Mouse (Mus musculus) heart, adult 2 months (tissue): Measurements from ENCODE around the gene Stim1. TPM values are rescaled to one million over a fixed set of nuclear protein-coding genes. Genes with fewer than 3 reads are reported as not detected.
"Not testable (repeated sequence)": the region's sequence is repeated elsewhere in the genome, so short reads cannot be mapped to it uniquely, and the experiment has no call there.

Experiments
- DNase-seq, 2 experiments: peaks; one replicate each; pipeline ENCODE4 v3.0.0; 2021
- H3K27ac ChIP-seq: fragments of 200-600 bp; 2 replicates; pipeline ENCODE4 v1.8.1; 2022
- H3K27me3 ChIP-seq: fragments of 200-500 bp; 2 replicates; pipeline ENCODE4 v1.6.1; 2012; ENCODE audit warnings: mild to moderate bottlenecking, low read length, inconsistent platforms, mixed read lengths; ENCODE audit not compliant: control insufficient read depth, insufficient read depth
- H3K36me3 ChIP-seq: fragments of 200-500 bp; 2 replicates; pipeline ENCODE4 v1.6.1; 2012; ENCODE audit warnings: low read length, inconsistent platforms; ENCODE audit not compliant: control insufficient read depth, insufficient read depth
- H3K4me1 ChIP-seq: fragments of 200-500 bp; 2 replicates; pipeline ENCODE4 v1.6.1; 2011; ENCODE audit warnings: low read length; ENCODE audit not compliant: control insufficient read depth, insufficient read depth
- H3K4me3 ChIP-seq: fragments of 200-600 bp; 2 replicates; pipeline ENCODE4 v1.8.1; 2022
- H3K79me2 ChIP-seq: fragments of 200-500 bp; replicated peaks from 2 replicates; pipeline ENCODE4 v1.6.1; 2012; ENCODE audit warnings: mild to moderate bottlenecking, inconsistent platforms, low read length, moderate library complexity, mixed read lengths; ENCODE audit not compliant: control insufficient read depth, insufficient read depth
- H3K9ac ChIP-seq: fragments of 200-500 bp; 2 replicates; pipeline ENCODE4 v1.6.1; 2012; ENCODE audit warnings: low read depth, mild to moderate bottlenecking, control low read depth, inconsistent platforms, low read length, mixed read lengths
- CTCF ChIP-seq: fragments of 200-600 bp; IDR thresholded peaks from 2 replicates; pipeline ENCODE4 v1.8.1; 2022; ENCODE audit warnings: antibody characterized with exemption, mild to moderate bottlenecking, moderate library complexity
- EP300 ChIP-seq: fragments of 200-500 bp; IDR thresholded peaks from 2 replicates; pipeline ENCODE4 v1.6.1; 2011; ENCODE audit warnings: low read depth, low read length, control low read depth; ENCODE audit not compliant: insufficient read depth
- POLR2A ChIP-seq: fragments of 200-500 bp; IDR thresholded peaks from 2 replicates; pipeline ENCODE4 v1.6.1; 2011; ENCODE audit warnings: mild to moderate bottlenecking, low read depth, low read length, control low read depth; ENCODE audit not compliant: insufficient read depth
- WGBS: fragments of 180-500 bp; shearing (Covaris S2); methylation state at CpG from one replicate; pipeline ENCODE4 v1.1.7; 2018; 5-methylcytosine and 5-hydroxymethylcytosine counted together
- intact Hi-C: fragments of 180-260 bp; cut with DNase I; formaldehyde crosslinking; loops from one replicate; pipeline ENCODE4 v1.15.1; 2025
- polyA plus RNA-seq: library from polyadenylated mRNA; depleted of rRNA; stranded (reverse); fragments of >200 nt; gene quantifications from 2 replicates; pipeline ENCODE4 v1.2.3, GENCODE M21; 2012
- total RNA-seq, 2 experiments: library from RNA; stranded (reverse); gene quantifications; 2 replicates each; pipeline ENCODE4 v1.2.3; 2021

Gene Stim1
- total and polyA plus RNA-seq, 3 experiments, result 22.8 to 24.1 (median 23.9) TPM

DNA sequence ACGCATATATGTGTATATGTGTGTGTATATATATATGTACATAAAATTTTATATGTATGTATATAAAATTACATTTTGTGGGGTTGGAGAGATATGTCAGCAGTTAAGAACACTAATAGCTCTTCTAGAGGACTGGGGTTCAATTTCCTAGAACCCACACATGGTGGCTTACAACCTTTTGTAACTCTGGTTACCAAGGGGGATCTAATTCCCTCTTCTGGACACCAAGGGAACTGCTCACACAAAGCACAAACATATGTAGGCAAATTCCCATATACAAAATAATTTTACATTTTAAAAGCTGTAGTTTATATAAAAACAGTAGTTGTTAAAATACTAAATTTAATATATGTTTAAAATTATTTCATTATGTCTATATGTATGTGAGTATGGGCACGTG is 136.5 kb downstream of the Stim1 start:
- peak; percentile 27; the same call in 1 of the 2 replicates for TF ChIP-seq CTCF
- no peak for TF ChIP-seq EP300
- Histone ChIP-seq H3K79me2 (no peaks in the 10 kb centered on the region), H3K36me3 (no peaks in the 10 kb centered on the region), H3K4me1 (peaks cover 2% of the 10 kb centered on the region; the same call in 1 of the 2 replicates), H3K27me3 (no peaks in the 10 kb centered on the region), H3K27ac (no peak overlapping the region), H3K4me3 (no peak overlapping the region), H3K9ac (no peak overlapping the region)
- 99% methylated on average over 2 of the region's 2 CpGs for WGBS
- intact Hi-C loops, result no loop called here
- DNase-seq, result no peak

DNA sequence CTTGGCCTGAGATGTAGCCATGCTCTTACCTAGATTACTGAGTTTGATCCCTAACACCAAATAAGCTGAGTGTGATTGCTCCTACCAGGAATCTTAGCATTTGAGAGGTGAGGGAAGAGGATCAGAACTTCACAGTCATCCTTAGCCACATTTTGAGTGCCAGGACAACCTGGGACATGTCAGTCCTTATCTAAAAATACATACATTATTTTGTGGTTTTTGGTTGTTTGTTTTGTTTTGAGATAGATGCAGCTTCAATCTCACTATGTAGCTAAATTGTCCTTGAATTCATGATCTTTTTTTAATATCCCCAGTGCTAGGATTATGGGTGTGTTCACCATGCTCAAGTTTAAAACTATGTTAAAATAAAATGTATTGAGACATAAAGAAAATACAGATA is 139.8 kb downstream of the Stim1 start:
- H3K36me3 ChIP-seq, result no peaks in the 10 kb centered on the region
- intact Hi-C loops, result no loop called here
- no peak overlapping the region for H3K27ac ChIP-seq
- H3K4me3 ChIP-seq, result no peak overlapping the region
- no peak for DNase-seq
- no peaks in the 10 kb centered on the region for H3K79me2 ChIP-seq
- TF ChIP-seq POLR2A (no peak), CTCF (no peak), EP300 (no peak)
- no peak overlapping the region for H3K9ac ChIP-seq
- no peaks in the 10 kb centered on the region for H3K27me3 ChIP-seq
- H3K4me1 ChIP-seq, result peaks cover 2% of the 10 kb centered on the region; the same call in 1 of the 2 replicates

DNA sequence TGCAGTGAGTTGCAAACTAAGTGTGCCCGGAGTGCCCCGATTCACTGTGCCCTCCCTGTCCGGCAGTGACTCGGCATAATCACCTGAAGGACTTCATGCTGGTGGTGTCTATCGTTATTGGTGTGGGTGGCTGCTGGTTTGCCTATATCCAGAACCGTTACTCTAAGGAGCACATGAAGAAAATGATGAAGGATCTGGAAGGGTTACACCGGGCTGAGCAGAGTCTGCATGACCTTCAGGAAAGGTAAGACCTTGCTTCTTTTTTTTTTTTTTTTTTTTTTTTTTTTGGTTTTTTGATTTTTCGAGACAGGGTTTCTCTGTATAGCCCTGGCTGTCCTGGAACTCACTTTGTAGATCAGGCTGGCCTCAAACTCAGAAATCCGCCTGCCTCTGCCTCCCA is 147.7 kb downstream of the Stim1 start:
- H3K27ac ChIP-seq, H3K79me2 ChIP-seq, H3K4me3 ChIP-seq, H3K9ac ChIP-seq, H3K36me3 ChIP-seq, DNase-seq, H3K4me1 ChIP-seq, intact Hi-C loops, H3K27me3 ChIP-seq: not testable (repeated sequence)
- 95% methylated on average over 9 of the region's 9 CpGs for WGBS

DNA sequence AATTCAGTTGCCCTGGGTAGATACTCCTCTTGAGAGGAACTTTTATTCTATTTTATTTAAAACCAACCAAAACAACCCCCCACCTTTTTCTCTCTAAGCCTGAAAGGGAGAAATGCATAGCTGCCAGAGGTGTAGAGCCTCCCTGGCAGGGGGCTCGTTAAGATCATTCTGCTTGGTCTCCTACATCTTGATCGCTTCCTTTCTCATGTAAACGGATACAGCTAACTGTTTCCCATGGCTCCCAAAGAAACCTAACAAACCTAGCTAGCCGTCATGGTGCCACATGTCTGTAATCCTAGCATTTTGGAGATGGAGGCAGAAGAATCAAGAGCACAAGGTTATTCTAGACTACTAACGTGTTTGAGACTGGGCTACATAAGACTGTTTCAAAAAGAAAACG is 148.2 kb downstream of the Stim1 start:
- H3K9ac ChIP-seq, result no peak overlapping the region; the same call in 1 of the 2 replicates
- intact Hi-C loops, result loop anchor here (2.0 kb wide), 1 partner anchor 157 kb away; no protein-coding TSS in a partner anchor

DNA sequence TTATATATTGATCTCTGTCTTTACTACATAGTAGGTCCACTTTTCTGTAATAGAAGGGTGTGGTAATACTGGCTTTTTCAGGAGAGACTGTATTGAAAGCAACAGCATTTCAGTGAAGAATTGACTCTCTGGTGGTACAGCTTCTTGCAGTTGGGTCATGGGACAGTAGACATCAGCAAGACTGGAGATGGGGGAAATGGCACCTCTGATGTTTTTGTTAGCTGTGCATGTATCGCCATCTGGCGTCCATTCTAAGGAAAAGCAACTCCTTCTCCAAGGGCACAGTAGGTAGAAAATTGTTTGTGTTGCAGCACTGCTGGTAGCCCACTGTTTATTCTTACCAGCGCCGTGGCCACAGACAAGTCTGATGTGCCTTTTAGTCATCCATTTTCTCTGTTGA is 149.8 kb downstream of the Stim1 start:
- H3K4me3 ChIP-seq, result no peak overlapping the region
- H3K4me1 ChIP-seq, result peaks cover 1% of the 10 kb centered on the region; the same call in 1 of the 2 replicates
- DNase-seq, result peak; percentile 41 to 52
- H3K9ac ChIP-seq, result no peak overlapping the region
- peaks cover 2% of the 10 kb centered on the region; the same call in 1 of the 2 replicates for H3K27me3 ChIP-seq
- H3K27ac ChIP-seq, result no peak overlapping the region
- no peaks in the 10 kb centered on the region for H3K36me3 ChIP-seq
- 4% methylated on average over 4 of the region's 4 CpGs for WGBS
- intact Hi-C loops, result loop anchor here (1.0 to 2.0 kb wide), 3 partner anchors 151 to 224 kb away; no protein-coding TSS in a partner anchor
- TF ChIP-seq EP300, result peak; percentile 74
- no peak for TF ChIP-seq POLR2A
- TF ChIP-seq CTCF, result peak; percentile 94
- H3K79me2 ChIP-seq, result no peaks in the 10 kb centered on the region

More for the DNA sequence above, 148.2 kb downstream of the Stim1 start:
- Histone ChIP-seq H3K4me3 (no peak overlapping the region), H3K36me3 (no peaks in the 10 kb centered on the region), H3K27me3 (no peaks in the 10 kb centered on the region), H3K4me1 (peaks cover 1% of the 10 kb centered on the region; the same call in 1 of the 2 replicates), H3K27ac (no peak overlapping the region), H3K79me2 (no peaks in the 10 kb centered on the region)
- 72% methylated on average over 6 of the region's 6 CpGs for WGBS
- TF ChIP-seq CTCF, result no peak
- TF ChIP-seq POLR2A, result no peak
- TF ChIP-seq EP300, result no peak
- DNase-seq, result no peak

DNA sequence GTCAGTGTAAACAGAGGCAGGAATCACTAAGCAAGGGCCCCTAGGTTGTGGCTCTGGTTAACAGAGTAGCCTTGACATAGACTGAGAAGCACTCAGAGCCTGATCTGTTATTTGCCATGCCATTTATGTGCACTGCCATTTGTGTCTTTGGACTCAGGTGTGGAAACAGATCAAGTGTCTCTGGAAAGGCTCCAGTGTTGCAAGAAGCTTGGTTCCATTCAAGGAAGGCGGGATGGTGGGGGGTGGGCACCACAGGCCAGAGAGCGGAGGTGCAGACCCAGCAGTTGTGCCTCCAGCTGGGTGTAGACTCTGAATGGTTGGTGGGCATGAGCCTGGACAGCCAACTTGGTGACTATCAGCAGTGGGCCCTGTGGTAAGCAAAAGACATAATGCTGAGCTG is 154.4 kb downstream of the Stim1 start:
- Histone ChIP-seq H3K4me1 (peaks cover 1% of the 10 kb centered on the region; the same call in 1 of the 2 replicates), H3K27me3 (peaks cover 2% of the 10 kb centered on the region; the same call in 1 of the 2 replicates), H3K79me2 (no peaks in the 10 kb centered on the region), H3K4me3 (no peak overlapping the region), H3K9ac (no peak overlapping the region), H3K27ac (no peak overlapping the region), H3K36me3 (no peaks in the 10 kb centered on the region)
- TF ChIP-seq POLR2A (no peak), EP300 (no peak), CTCF (no peak)
- WGBS, result 95% methylated on average over 2 of the region's 2 CpGs
- intact Hi-C loops, result no loop called here
- no peak for DNase-seq
